Mouse (Mus musculus): ENCODE results near the gene Helz. TPM values are rescaled to one million over a fixed set of nuclear protein-coding genes. Genes with fewer than 3 reads are reported as not detected.

Gene Helz
- 61.3 to 73.2 TPM (median 66.5 TPM) in 4 replicates for total RNA-seq (2023; ENCODE audit: inconsistent age)

DNA sequence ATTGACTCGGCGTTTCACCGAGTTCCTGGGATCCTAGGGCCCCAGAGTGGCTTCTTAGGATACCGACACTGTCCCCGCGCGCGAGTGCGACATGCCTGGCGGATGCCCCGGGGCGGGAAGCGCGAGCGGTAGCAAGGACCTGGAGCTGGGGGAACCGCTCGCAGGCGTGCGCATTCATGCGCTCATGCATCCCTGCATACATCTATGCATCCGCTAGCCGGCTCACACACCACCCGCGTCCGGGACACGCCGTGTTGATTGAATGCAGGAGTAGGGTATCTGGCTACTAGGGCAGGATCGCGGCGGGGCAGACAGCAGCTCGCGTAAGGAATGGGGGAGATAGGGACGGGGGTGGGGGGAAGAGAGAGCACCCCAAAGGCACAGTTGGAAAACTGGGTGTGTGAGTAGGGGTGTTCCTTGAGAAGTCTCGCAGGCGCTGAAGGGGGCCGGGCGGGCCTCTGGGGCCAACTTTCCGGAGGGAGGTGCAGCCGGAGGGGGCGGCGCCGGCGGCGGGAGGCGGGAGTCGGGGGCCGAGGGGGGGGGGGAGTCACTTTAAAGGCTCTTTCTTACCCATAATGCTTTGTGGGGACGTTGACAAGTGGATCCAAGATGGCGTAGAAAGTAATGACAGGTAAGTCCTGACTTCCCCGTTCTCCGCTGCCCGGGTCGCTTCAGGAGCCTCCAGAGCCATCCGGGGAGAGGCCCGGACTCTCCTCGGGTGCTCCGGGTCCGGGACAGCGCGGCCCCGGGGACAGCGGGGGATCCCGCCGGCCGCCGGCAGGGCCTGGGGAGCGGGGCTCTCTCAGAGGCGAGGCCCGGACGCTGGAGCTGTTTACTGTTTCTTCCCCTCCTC lies at the start of gene Helz:
Gene Helz, plus strand, starts transcription at position 580 of the 853 bp plus-strand sequence.

DNA sequence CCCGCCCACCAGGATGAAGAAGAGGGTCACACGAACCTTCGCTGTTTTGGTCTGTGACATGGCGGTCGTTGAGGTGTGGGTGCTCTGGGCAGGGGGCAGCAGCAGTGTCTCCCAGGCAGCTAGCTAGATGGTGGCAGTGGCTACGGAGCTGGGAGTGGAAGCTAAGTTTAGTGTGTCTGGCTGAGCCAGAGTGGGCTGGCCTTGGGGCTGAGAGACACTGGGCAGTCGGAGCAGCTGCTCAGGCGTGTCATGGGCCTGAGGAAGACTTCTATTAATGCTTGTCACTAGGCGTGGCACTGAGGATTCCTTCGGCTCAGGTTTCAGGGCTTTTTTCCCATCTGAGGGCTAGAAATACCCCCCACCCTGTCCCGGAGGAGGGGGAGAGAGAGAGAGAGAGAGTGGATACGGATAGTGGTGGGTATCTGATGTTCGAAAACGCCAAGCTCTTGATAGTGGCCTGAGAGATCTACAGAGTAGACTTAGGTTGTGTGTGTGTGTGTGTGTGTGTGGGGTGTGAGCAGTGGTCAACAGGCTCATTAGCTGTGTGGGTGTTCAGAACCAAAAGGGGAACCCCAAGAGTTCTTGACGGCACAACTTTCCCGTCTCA lies 168.7 kb downstream of the Helz start, which contains the start of gene Cacng1:
Gene Cacng1, minus strand, starts transcription at position 191 of the 607 bp plus-strand sequence.

Other genes with a start within 250 kb of the Helz start
- 23.8 to 34.0 TPM (median 29.7 TPM) in 4 replicates for gene Pitpnc1, start 77.2 kb upstream of the Helz start, total RNA-seq (2023; ENCODE audit: inconsistent age)
- 36.8 to 41.6 TPM (median 41.0 TPM) in 4 replicates for gene Psmd12, start 68.4 kb upstream of the Helz start, total RNA-seq (2023; ENCODE audit: inconsistent age)
- not detected in 4 replicates for gene Cacng1, start 168.6 kb downstream of the Helz start, total RNA-seq (2023; ENCODE audit: inconsistent age)
- gene Cacng4, start 246.6 kb downstream of the Helz start, total RNA-seq (2023; ENCODE audit: inconsistent age) = not detected in 4 replicates

Data from B cell, adult (primary cell).